Mouse (Mus musculus) stomach, postnatal 0 days (tissue): ENCODE data around the gene Ahr.

Source experiments
- CTCF ChIP-seq: IDR thresholded peaks from 2 replicates; pipeline ENCODE4 v1.5.1; 2016; ENCODE audit warnings: antibody characterized with exemption, low read depth, mild to moderate bottlenecking, moderate library complexity
- EP300 ChIP-seq: optimal IDR thresholded peaks from 2 replicates; pipeline ENCODE3; 2016; ENCODE audit warnings: antibody characterized with exemption

GRCm38 (mm10) chr12:35515621-35516020 is 19.2 kb downstream of the Ahr start:
- TF ChIP-seq CTCF (no peak), EP300 (no peak)
